Mouse (Mus musculus) liver, postnatal 0 days (tissue): ENCODE measurements around the gene Apobec3.

Experiments used
- CTCF ChIP-seq: sonication (generic); IDR thresholded peaks from 2 replicates; pipeline ENCODE4 v1.5.1; 2016; ENCODE audit warnings: antibody characterized with exemption, low read depth
- EP300 ChIP-seq: IDR thresholded peaks from 2 replicates; pipeline ENCODE4 v1.6.1; 2016; ENCODE audit warnings: antibody characterized with exemption, low read depth, mild to moderate bottlenecking

- TF ChIP-seq EP300 (no peak), CTCF (no peak)
These were observed 7.5 kb downstream of the Apobec3 start for GRCm38 (mm10) chr15:79898988-79899387.
